Mouse (Mus musculus) c-Kit-positive CD71-positive TER-119-negative erythroid progenitor cells, embryonic 14.5 days (primary cell): ENCODE data around the gene Efnb2.

Experiments
- DNase-seq: peaks from one replicate; pipeline ENCODE4 v3.0.0-alpha.2; 2013; ENCODE audit warnings: low read depth

Gene Efnb2

GRCm38 (mm10) chr8:8568215-8568773 lies 92.7 kb downstream of the Efnb2 start:
- DNase-seq: no peak
